Mouse (Mus musculus) forebrain, embryonic 10.5 days (tissue): ENCODE results near the gene Itch. TPM values are rescaled to one million over a fixed set of nuclear protein-coding genes. Genes with fewer than 3 reads are reported as not detected.
"Not testable (repeated sequence)": the region's sequence is repeated elsewhere in the genome, so short reads cannot be mapped to it uniquely, and the experiment has no call there.

Experiments
- DNase-seq: peaks from one replicate; pipeline ENCODE4 v3.0.0-alpha.2; 2017; ENCODE audit warnings: low spot score; ENCODE audit errors: extremely low spot score
- H3K27ac ChIP-seq: fragments of 300-500 bp; sonication (generic); 2 replicates; pipeline ENCODE4 v1.5.1; 2016; ENCODE audit warnings: mild to moderate bottlenecking
- H3K27me3 ChIP-seq: fragments of 300-500 bp; sonication (generic); 2 replicates; pipeline ENCODE4 v1.6.1; 2016; ENCODE audit warnings: mild to moderate bottlenecking; ENCODE audit not compliant: poor library complexity, severe bottlenecking
- H3K36me3 ChIP-seq: fragments of 300-500 bp; sonication (generic); replicated peaks from 2 replicates; pipeline ENCODE4 v1.6.1; 2016; ENCODE audit warnings: mild to moderate bottlenecking, moderate library complexity
- H3K4me1 ChIP-seq: fragments of 300-500 bp; sonication (generic); 2 replicates; pipeline ENCODE4 v1.6.1; 2016
- H3K4me3 ChIP-seq: fragments of 300-500 bp; sonication (generic); 2 replicates; pipeline ENCODE4 v1.5.1; 2016; ENCODE audit warnings: mild to moderate bottlenecking, moderate library complexity
- H3K9me3 ChIP-seq: fragments of 300-500 bp; sonication (generic); 2 replicates; pipeline ENCODE4 v1.6.1; 2016; ENCODE audit warnings: mild to moderate bottlenecking, moderate library complexity
- WGBS: fragments of 180-500 bp; shearing (Covaris S2); methylation state at CpG from one replicate; pipeline ENCODE4 v1.1.7; 2016; 5-methylcytosine and 5-hydroxymethylcytosine counted together
- polyA plus RNA-seq: library from polyadenylated mRNA; unstranded; fragments of >200 nt; fragmentation: Nextera tagmentation; extraction: Ambion mirVana; gene quantifications from 2 replicates; pipeline ENCODE4 v1.2.1, GENCODE M21; 2016

The Itch gene
- polyA plus RNA-seq, 1 experiment from 2014 or later = 54.7 TPM

DNA sequence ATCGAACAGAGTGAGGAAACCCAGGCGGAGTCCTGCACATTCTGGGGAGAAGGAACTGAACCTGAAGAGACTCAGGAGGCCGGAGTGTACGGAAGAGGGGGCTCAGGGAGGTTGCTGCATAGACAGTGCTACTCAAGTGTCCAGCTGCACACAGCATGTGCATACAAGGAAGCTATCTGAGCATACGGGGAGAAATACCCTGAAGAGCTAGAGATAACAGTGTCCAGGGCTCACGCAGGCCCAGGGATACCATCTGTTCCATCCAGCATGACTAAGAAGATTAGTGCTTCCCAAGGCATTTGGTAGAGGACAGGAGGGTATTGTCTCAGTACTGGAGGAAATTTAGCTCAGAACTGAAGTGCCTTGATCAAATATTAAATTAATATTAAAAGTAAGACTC lies 29.7 kb upstream of the Itch start:
- Histone ChIP-seq H3K4me3 (no peak overlapping the region), H3K36me3 (no peaks in the 10 kb centered on the region), H3K27me3 (no peaks in the 10 kb centered on the region), H3K9me3 (no peaks in the 10 kb centered on the region), H3K27ac (no peak overlapping the region), H3K4me1 (peaks cover 10% of the 10 kb centered on the region)
- WGBS = 71% methylated on average over 6 of the region's 6 CpGs
- no peak for DNase-seq

DNA sequence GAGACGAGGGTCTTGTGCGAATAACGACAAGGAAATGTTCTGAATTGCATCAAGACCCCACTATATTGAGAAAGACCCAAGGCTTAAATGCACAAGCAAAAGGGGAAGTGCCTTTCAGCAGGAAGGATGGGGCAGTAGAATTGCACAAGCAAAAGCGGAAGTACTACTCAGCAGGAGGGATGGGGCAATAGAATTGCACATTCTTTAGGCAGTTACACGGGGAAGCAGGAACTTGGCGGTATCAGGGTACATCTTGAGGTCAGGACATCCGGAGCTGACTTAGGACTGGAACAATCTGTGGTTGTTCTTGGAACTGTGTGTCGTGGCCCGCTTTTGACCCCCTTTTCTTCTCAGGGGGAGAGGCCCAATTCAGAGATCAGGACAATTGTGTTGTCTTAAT lies 26.0 kb upstream of the Itch start:
- not testable (repeated sequence) for DNase-seq, H3K4me3 ChIP-seq
- WGBS = 84% methylated on average over 9 of the region's 9 CpGs

DNA sequence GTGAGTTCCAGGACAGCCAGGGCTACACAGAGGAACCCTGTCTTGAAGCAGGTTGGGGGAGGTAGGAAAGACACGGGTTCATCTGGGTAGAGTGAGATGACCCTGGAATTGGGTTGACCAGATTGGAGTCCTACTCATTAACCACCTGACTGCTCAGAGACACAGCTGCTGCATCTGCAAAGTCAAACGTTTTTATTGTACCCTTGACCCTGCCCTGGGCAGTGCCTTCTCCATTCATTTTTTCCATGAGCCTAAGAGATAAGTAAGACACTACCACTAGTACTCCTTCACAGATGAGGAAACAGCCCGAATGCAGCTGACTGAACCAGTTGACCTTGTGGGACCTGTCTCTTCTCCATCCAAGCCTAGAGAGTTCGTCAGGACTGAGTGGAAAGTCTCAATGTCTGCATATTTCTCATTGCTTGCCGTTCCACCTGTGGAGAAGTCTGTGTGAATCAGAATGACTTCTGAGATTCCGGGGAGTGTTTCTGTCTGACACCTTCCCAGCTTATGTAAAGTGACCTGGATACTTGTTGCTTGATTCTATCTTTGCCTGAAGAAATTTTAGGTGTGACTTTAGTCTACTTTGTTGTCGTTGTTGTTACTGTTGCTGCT lies 18.0 kb upstream of the Itch start:
- Histone ChIP-seq H3K27ac (no peak overlapping the region), H3K4me3 (no peak overlapping the region), H3K9me3 (peaks cover 7% of the 10 kb centered on the region; the same call in 1 of the 2 replicates), H3K4me1 (no peaks in the 10 kb centered on the region), H3K27me3 (no peaks in the 10 kb centered on the region), H3K36me3 (no peaks in the 10 kb centered on the region)
- no peak for DNase-seq
- 77% methylated on average over 7 of the region's 7 CpGs for WGBS

More for the DNA sequence above, 26.0 kb upstream of the Itch start:
- H3K9me3 ChIP-seq, H3K27me3 ChIP-seq, H3K27ac ChIP-seq, H3K36me3 ChIP-seq, H3K4me1 ChIP-seq: not testable (repeated sequence)

DNA sequence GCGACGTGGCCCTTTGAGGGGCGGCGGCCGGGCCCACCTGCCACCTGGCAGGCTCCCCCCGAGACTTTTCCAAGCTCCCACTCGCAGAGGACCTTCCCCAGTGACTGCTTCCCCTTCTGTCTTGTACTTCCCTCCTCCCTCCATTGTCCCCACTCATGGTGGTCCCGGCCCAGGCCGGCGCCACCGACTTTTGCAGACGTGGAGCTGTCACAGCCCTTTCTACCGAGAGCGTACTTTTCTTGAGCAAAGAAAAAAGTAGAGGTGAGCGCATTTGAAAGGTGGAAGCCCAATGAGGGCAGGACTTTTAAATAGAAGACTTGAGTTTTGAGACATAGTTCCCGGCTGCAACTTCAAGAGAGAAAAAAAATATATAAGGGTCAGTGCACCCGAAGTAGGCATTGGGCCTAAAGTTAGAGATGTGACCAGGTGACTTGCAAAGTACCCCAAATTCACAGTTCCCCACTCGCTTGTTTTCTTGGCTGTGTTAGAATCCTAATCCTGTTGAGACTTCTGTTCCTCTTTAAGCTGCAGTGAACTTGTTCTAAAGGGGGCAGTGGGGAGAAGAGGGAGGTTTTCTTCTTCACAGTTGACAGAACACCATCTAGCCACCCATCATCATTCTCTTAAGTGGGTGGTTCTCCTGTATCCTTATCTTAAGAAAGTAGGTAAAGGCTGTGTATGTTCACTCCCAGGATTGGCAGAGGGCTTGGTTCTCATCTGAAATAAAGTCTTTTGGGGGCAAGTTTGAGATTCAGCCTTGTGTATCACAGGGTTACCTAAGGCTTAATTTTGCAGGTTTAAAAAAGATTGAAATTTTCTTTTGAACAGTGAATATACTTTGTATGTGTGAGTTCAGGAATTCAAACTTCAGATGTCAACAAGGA lies 910 bp downstream of the Itch start:
- 2% methylated on average over 18 of the region's 18 CpGs for WGBS
- DNase-seq = peak; percentile 55
- Histone ChIP-seq H3K27ac (peak overlapping the region; percentile 97), H3K27me3 (no peaks in the 10 kb centered on the region), H3K4me1 (peaks cover 30% of the 10 kb centered on the region), H3K9me3 (no peaks in the 10 kb centered on the region), H3K4me3 (peak overlapping the region; percentile 85), H3K36me3 (peaks cover 19% of the 10 kb centered on the region)

DNA sequence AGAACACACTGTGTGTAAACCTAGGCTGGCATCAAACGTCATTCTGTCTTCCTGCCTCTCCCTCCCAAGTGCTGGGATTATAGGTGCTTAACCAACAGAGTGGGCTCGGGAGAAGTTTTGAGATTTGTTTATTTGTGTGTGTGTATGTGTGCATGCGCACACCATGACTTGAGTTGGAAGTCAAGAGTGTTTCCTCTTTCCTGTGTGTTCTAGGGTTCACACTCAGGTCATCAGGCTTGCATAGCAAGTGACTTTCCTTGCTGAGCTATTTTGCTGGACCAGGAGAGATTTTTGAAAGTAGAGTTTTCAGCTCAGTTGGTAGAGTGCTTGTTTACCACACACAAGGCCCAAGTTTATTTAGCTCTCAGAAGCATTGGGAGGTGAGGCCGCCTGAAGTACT lies 1.8 kb downstream of the Itch start:
- DNase-seq = no peak
- Histone ChIP-seq H3K36me3 (peaks cover 28% of the 10 kb centered on the region), H3K4me3 (peak overlapping the region; percentile 85), H3K27me3 (no peaks in the 10 kb centered on the region), H3K9me3 (no peaks in the 10 kb centered on the region), H3K27ac (no peak overlapping the region), H3K4me1 (peaks cover 30% of the 10 kb centered on the region)
- 81% methylated on average over 4 of the region's 4 CpGs for WGBS

DNA sequence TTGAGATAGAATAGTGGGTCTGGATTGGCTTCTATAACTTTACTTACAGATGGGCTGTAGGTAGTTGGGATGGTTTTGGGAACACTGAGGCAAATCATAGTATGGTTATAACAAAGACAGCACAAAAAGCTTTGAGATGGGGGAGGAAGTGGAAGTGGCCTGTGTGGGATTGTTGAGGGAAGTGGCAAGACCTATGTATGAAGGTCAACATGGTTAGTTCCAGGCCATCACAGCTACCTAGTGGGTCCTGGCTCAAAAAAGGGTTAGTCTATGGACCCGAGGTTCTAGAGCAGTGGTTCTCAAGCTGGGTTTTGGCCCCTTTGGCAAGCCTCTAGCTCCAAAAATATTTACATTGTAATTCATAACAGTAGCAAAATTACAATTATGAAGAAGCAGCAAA lies 2.2 kb downstream of the Itch start:
- Histone ChIP-seq H3K27me3 (no peaks in the 10 kb centered on the region), H3K36me3 (peaks cover 32% of the 10 kb centered on the region), H3K4me3 (peak overlapping the region; percentile 85), H3K4me1 (peaks cover 30% of the 10 kb centered on the region), H3K9me3 (no peaks in the 10 kb centered on the region), H3K27ac (no peak overlapping the region)
- no peak for DNase-seq
- 93% methylated on average over 1 of the region's 1 CpGs for WGBS

DNA sequence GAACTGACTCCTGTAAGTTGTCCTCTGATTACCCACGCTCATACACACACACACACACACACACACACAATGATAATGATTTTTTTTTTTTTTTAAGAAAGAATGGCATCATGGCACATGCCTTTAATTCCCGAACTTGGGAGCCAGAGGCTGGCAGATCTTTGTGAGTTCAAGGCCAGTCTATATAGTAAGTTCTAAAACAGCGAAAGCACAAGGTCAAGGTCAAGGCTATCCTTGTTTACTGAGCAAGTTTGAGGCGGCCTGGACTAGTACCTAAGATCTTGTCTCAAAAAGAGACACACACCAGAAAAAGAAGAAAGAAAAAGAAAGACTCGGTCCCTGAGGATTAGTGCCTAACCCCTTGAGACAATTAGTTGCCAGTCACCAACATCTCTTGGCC lies 7.7 kb downstream of the Itch start:
- Histone ChIP-seq H3K27ac (no peak overlapping the region), H3K36me3 (peaks cover 86% of the 10 kb centered on the region), H3K4me1 (peaks cover 7% of the 10 kb centered on the region), H3K4me3 (no peak overlapping the region), H3K9me3 (peaks cover 13% of the 10 kb centered on the region; the same call in 1 of the 2 replicates), H3K27me3 (no peaks in the 10 kb centered on the region)
- 92% methylated on average over 5 of the region's 5 CpGs for whole genome bisulfite sequencing
- no peak for DNase-seq

DNA sequence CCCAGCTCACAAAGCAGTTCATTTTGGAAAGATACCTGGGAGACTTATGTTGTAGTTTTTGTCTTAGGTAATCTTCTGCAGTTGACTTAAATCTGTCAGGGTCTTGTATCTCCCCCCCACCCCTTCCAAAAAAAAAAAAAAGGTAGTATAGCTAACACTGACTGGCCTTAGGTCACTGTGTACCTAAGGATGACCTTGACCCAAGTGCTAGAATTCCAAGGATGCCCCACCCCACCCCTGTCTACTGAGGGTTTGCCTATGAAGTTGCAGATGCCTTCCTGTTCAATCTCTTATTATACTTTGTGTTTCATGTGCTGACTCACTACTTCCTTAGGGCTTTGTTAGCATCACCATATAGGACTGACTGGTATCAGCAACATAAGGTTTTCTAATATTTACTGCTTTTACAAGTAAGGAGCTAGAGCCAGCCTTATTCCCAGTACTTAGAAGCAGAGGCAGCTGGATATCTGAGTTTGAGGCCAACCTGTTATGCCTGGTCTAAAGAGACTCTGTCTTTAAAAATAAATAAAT lies 8.8 kb downstream of the Itch start:
- Histone ChIP-seq H3K4me3 (no peak overlapping the region), H3K9me3 (peaks cover 21% of the 10 kb centered on the region; the same call in 1 of the 2 replicates), H3K27ac (no peak overlapping the region), H3K36me3 (peaks cover 97% of the 10 kb centered on the region), H3K4me1 (no peaks in the 10 kb centered on the region), H3K27me3 (no peaks in the 10 kb centered on the region)
- DNase-seq = no peak

DNA sequence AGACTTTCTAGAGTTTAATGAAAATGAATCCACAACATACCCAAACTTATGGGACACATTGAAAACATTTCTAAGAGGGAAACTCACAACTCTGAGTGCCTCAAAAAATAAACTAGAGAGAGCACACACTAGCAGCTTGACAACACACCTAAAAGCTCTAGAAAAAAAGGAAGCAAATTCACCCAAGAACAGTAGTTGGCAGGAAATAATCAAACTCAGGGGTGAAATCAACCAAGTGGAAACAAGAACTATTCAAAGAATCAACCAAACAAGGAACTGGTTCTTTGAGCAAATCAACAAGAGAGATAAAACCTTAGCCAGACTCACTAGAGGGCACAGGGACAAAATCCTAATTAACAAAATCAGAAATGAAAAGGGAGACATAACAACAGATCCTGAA lies 16.0 kb downstream of the Itch start:
- H3K4me3 ChIP-seq, H3K27me3 ChIP-seq, DNase-seq, H3K4me1 ChIP-seq, H3K27ac ChIP-seq: not testable (repeated sequence)
- Histone ChIP-seq H3K9me3 (peaks cover 34% of the 10 kb centered on the region), H3K36me3 (peaks cover 83% of the 10 kb centered on the region)

DNA sequence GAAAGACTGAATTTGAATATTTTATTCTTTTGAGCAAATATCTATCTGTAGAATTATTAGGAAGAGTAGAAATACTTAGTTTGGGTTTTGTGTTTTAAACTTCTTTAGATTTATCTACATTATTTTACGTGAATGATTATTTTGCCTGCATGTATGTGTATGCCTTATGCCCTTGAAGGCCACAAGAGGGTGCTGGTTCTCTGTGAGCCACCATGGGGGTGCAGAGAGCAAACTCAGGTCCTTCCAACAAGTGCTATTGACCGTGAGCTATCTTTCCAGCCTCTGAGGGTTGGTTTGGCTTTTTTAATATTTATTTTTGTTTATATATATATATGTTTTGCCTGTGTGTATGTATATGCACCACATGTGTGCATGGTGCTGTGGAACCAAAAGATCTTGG lies 74.1 kb downstream of the Itch start:
- H3K27ac ChIP-seq = no peak overlapping the region
- H3K4me1 ChIP-seq = no peaks in the 10 kb centered on the region
- no peaks in the 10 kb centered on the region for H3K9me3 ChIP-seq
- DNase-seq = peak; percentile 20
- WGBS = 86% methylated on average over 2 of the region's 2 CpGs
- H3K27me3 ChIP-seq = no peaks in the 10 kb centered on the region
- H3K36me3 ChIP-seq = peaks cover 95% of the 10 kb centered on the region
- H3K4me3 ChIP-seq = no peak overlapping the region

DNA sequence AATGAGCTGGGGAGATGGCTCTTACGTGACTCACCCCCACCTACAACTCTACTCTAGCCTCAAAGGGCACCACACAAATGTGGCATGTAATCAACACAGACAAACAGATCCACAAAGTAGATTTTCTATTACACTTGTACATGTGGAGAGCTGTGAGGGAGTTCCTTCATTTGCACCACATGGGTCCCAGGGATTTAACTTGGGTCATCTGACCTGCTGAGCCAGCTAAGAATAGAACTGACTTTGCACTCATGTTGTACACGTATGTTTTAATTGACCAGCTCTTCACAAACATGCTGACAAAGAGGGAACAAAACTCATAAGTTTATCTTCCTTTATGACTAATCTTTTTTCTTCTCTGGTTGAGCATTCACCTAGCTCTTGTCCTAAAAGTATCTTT lies 89.8 kb downstream of the Itch start:
- peaks cover 97% of the 10 kb centered on the region for H3K36me3 ChIP-seq
- 93% methylated on average over 2 of the region's 2 CpGs for WGBS

DNA sequence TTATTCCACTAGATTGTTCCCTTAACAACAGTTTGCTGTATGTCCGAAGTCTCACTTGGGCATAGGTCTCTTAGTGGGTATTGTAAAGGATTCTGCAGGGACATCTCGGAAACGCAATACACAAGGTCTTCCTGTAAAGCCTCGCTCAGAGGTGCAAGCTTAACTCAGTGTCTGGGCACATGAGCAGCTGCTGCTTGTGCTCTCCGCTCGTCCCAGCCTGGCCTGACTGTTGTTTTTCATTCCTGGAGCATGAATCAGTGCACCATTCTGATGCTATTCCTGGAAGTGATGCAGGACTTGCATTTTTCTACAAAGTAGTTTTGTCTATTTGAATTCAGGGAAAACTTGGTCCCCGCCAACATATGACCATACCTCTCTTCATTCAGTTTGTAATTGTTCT lies 91.4 kb downstream of the Itch start:
- peaks cover 93% of the 10 kb centered on the region for H3K36me3 ChIP-seq
- H3K9me3 ChIP-seq = no peaks in the 10 kb centered on the region
- no peak for DNase-seq
- no peaks in the 10 kb centered on the region for H3K27me3 ChIP-seq
- H3K27ac ChIP-seq = no peak overlapping the region
- no peak overlapping the region for H3K4me3 ChIP-seq
- H3K4me1 ChIP-seq = no peaks in the 10 kb centered on the region
- WGBS = 95% methylated on average over 7 of the region's 7 CpGs

More for the DNA sequence above, 89.8 kb downstream of the Itch start:
- Histone ChIP-seq H3K9me3 (no peaks in the 10 kb centered on the region), H3K4me3 (no peak overlapping the region), H3K27ac (no peak overlapping the region), H3K4me1 (no peaks in the 10 kb centered on the region), H3K27me3 (no peaks in the 10 kb centered on the region)
- DNase-seq = no peak

DNA sequence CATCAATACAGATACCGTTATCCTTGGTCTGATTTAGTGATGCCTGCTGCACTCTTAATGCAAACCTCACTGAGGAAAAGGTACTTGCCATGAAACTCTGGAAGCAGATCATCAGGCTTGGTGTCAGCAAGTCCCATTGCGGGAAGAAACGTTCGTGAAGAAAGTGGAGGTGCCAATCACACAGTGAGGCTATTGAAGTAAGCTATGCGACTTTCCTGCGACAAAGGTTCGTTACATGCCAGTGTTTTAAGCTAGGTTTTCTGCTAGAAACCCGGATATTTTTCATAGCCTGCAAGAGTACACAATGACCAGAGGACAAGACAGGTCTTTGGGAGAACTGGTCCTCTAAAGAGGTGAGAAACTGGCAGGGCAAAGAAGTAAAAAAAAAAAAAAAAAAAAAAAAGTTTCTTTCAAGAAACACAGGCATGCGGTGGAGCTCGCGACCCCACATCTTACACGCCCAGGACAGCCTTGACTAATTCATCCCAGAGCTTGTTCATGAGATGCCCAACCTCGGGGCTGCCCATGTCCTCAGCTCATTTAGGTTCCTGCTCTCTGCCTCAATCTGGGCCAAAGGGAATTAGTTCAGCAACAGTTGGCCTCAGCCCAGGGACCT lies 102.5 kb downstream of the Itch start:
- Histone ChIP-seq H3K27ac (peak overlapping the region; percentile 98), H3K9me3 (no peaks in the 10 kb centered on the region), H3K27me3 (no peaks in the 10 kb centered on the region), H3K4me1 (peaks cover 27% of the 10 kb centered on the region), H3K4me3 (peak overlapping the region; percentile 90), H3K36me3 (peaks cover 11% of the 10 kb centered on the region)
- no peak for DNase-seq
- WGBS = 7% methylated on average over 13 of the region's 13 CpGs
